Mouse (Mus musculus) neural tube, embryonic 14.5 days (tissue): Measurements from ENCODE around the gene Oxct2b. TPM values are rescaled to one million over a fixed set of nuclear protein-coding genes. Genes with fewer than 3 reads are reported as not detected.
A peak's percentile ranks its signal among the peaks of the same experiment; 100 is the strongest.
"Not testable (repeated sequence)": the region's sequence is repeated elsewhere in the genome, so short reads cannot be mapped to it uniquely, and the experiment has no call there.

ENCODE experiments used
- ATAC-seq: fragments of 200-750 bp; cut with Nextera tagmentation; 2 replicates; pipeline ENCODE4 v1.8.0; 2017; ENCODE audit warnings: low read depth, mild to moderate bottlenecking, moderate TSS enrichment, moderate library complexity
- H3K27ac ChIP-seq: fragments of 300-500 bp; sonication (generic); 2 replicates; pipeline ENCODE4 v1.5.1; 2014; ENCODE audit warnings: low read depth, mild to moderate bottlenecking, control low read depth, low read length, moderate library complexity, mixed read lengths
- H3K27me3 ChIP-seq: fragments of 300-500 bp; sonication (generic); 2 replicates; pipeline ENCODE4 v1.6.1; 2014; ENCODE audit warnings: low read length; ENCODE audit not compliant: control insufficient read depth, insufficient read depth
- H3K36me3 ChIP-seq: fragments of 300-500 bp; sonication (generic); 2 replicates; pipeline ENCODE4 v1.6.1; 2014; ENCODE audit warnings: low read length, mixed read lengths; ENCODE audit not compliant: control insufficient read depth, insufficient read depth
- H3K4me1 ChIP-seq: fragments of 300-500 bp; sonication (generic); 2 replicates; pipeline ENCODE4 v1.6.1; 2014; ENCODE audit warnings: low read length; ENCODE audit not compliant: control insufficient read depth, insufficient read depth
- H3K4me2 ChIP-seq: fragments of 300-500 bp; sonication (generic); 2 replicates; pipeline ENCODE4 v1.6.1; 2014; ENCODE audit warnings: mild to moderate bottlenecking, low read depth, low read length, control low read depth
- H3K4me3 ChIP-seq: fragments of 300-500 bp; sonication (generic); 2 replicates; pipeline ENCODE4 v1.5.1; 2014; ENCODE audit warnings: low read depth, low read length, control low read depth, mixed read lengths
- H3K9ac ChIP-seq: fragments of 300-500 bp; sonication (generic); replicated peaks from 2 replicates; pipeline ENCODE4 v1.6.1; 2014; ENCODE audit warnings: low read depth, mild to moderate bottlenecking, control low read depth, low read length, mixed read lengths
- H3K9me3 ChIP-seq: fragments of 300-500 bp; sonication (generic); 2 replicates; pipeline ENCODE4 v1.6.1; 2016; ENCODE audit warnings: low read length; ENCODE audit not compliant: control insufficient read depth
- WGBS: fragments of 180-500 bp; shearing (Covaris S2); extraction: QIAGEN DNeasy Blood & Tissue Kit; methylation state at CpG from one replicate; pipeline ENCODE4 v1.1.7; 2014; 5-methylcytosine and 5-hydroxymethylcytosine counted together
- polyA plus RNA-seq: library from polyadenylated mRNA; unstranded; fragments of >200 nt; fragmentation: Nextera tagmentation; extraction: Ambion mirVana; gene quantifications from 2 replicates; pipeline ENCODE4 v1.2.1, GENCODE M21; 2014

Gene Oxct2b
- polyA plus RNA-seq, 1 experiment from 2014 or later = 0.67 TPM

GRCm38 (mm10) chr4:123086381-123086780 is 29.7 kb upstream of the Oxct2b start:
- H3K27me3 ChIP-seq = no peaks in the 10 kb centered on the region
- H3K4me1 ChIP-seq = no peaks in the 10 kb centered on the region
- 82% methylated on average over 4 of the region's 4 CpGs for WGBS
- no peak overlapping the region for H3K27ac ChIP-seq
- ATAC-seq = no peak
- H3K36me3 ChIP-seq = no peaks in the 10 kb centered on the region
- no peak overlapping the region for H3K4me2 ChIP-seq
- H3K4me3 ChIP-seq = no peak overlapping the region
- H3K9ac ChIP-seq = no peak overlapping the region
- no peaks in the 10 kb centered on the region for H3K9me3 ChIP-seq

GRCm38 (mm10) chr4:123092621-123093020 is 23.4 kb upstream of the Oxct2b start:
- no peak overlapping the region for H3K27ac ChIP-seq
- no peak overlapping the region for H3K9ac ChIP-seq
- no peak overlapping the region for H3K4me2 ChIP-seq
- no peaks in the 10 kb centered on the region for H3K9me3 ChIP-seq
- H3K27me3 ChIP-seq = no peaks in the 10 kb centered on the region
- 73% methylated on average over 5 of the region's 5 CpGs for WGBS
- H3K4me1 ChIP-seq = no peaks in the 10 kb centered on the region
- no peak for ATAC-seq
- H3K36me3 ChIP-seq = no peaks in the 10 kb centered on the region
- no peak overlapping the region for H3K4me3 ChIP-seq

- Histone ChIP-seq H3K4me2 (no peak overlapping the region), H3K4me3 (no peak overlapping the region), H3K9me3 (no peaks in the 10 kb centered on the region), H3K36me3 (no peaks in the 10 kb centered on the region), H3K9ac (no peak overlapping the region), H3K27ac (no peak overlapping the region), H3K4me1 (no peaks in the 10 kb centered on the region), H3K27me3 (no peaks in the 10 kb centered on the region)
- 0 out of 2 replicates have a peak, but pooled peaks have one; percentile 46 for ATAC-seq
- 73% methylated on average over 17 of the region's 17 CpGs for WGBS
These were observed 22.8 kb upstream of the Oxct2b start for GRCm38 (mm10) chr4:123093064-123093776.

GRCm38 (mm10) chr4:123093869-123094268 is 22.2 kb upstream of the Oxct2b start:
- no peak for ATAC-seq
- H3K27ac ChIP-seq = no peak overlapping the region
- no peaks in the 10 kb centered on the region for H3K36me3 ChIP-seq
- 72% methylated on average over 9 of the region's 9 CpGs for WGBS
- H3K4me2 ChIP-seq = no peak overlapping the region
- no peaks in the 10 kb centered on the region for H3K27me3 ChIP-seq
- H3K4me1 ChIP-seq = no peaks in the 10 kb centered on the region
- no peak overlapping the region for H3K4me3 ChIP-seq
- no peak overlapping the region for H3K9ac ChIP-seq
- H3K9me3 ChIP-seq = no peaks in the 10 kb centered on the region

- peak within 1 kb of the TSS; percentile 38 for H3K4me2 ChIP-seq
- H3K27ac ChIP-seq = no peak within 1 kb of the TSS
- H3K27me3 ChIP-seq = peaks cover 24% of the 10 kb centered on the region
- no peak within 1 kb of the TSS for H3K9ac ChIP-seq
- WGBS = 7% methylated on average over 75 of the region's 75 CpGs
- peaks cover 5% of the 10 kb centered on the region; the same call in 1 of the 2 replicates for H3K4me1 ChIP-seq
- H3K4me3 ChIP-seq = peak within 1 kb of the TSS; percentile 20; the same call in 1 of the 2 replicates
- H3K36me3 ChIP-seq = no peaks in the 10 kb centered on the region
- no peaks in the 10 kb centered on the region for H3K9me3 ChIP-seq
- peak; percentile 42; the same call in 1 of the 2 replicates for ATAC-seq
These were observed 11.2 kb upstream of the Oxct2b start, which contains the start of gene Bmp8b for GRCm38 (mm10) chr4:123104651-123105450. TSS of gene Bmp8b (plus strand) at chr4:123105165.

GRCm38 (mm10) chr4:123105451-123105790 is 10.6 kb upstream of the Oxct2b start:
- H3K9me3 ChIP-seq = no peaks in the 10 kb centered on the region
- peak overlapping the region; percentile 38 for H3K4me2 ChIP-seq
- H3K27ac ChIP-seq = no peak overlapping the region
- ATAC-seq = peak; percentile 44; the same call in 1 of the 2 replicates
- no peaks in the 10 kb centered on the region for H3K36me3 ChIP-seq
- peaks cover 5% of the 10 kb centered on the region; the same call in 1 of the 2 replicates for H3K4me1 ChIP-seq
- no peak overlapping the region for H3K9ac ChIP-seq
- peak overlapping the region; percentile 20; the same call in 1 of the 2 replicates for H3K4me3 ChIP-seq
- H3K27me3 ChIP-seq = peaks cover 24% of the 10 kb centered on the region
- 25% methylated on average over 24 of the region's 24 CpGs for WGBS

- H3K4me2 ChIP-seq, H3K9me3 ChIP-seq, H3K4me1 ChIP-seq, H3K9ac ChIP-seq, H3K36me3 ChIP-seq, H3K4me3 ChIP-seq, H3K27ac ChIP-seq, ATAC-seq: not testable (repeated sequence)
- H3K27me3 ChIP-seq = peaks cover 24% of the 10 kb centered on the region
- whole genome bisulfite sequencing = 84% methylated on average over 7 of the region's 7 CpGs
These were observed 10.1 kb upstream of the Oxct2b start for GRCm38 (mm10) chr4:123105929-123106328.

- Histone ChIP-seq H3K9ac (no peak overlapping the region), H3K27ac (no peak overlapping the region), H3K9me3 (no peaks in the 10 kb centered on the region), H3K36me3 (no peaks in the 10 kb centered on the region), H3K4me1 (peaks cover 5% of the 10 kb centered on the region; the same call in 1 of the 2 replicates), H3K27me3 (peaks cover 24% of the 10 kb centered on the region), H3K4me3 (no peak overlapping the region), H3K4me2 (no peak overlapping the region)
- 83% methylated on average over 2 of the region's 2 CpGs for WGBS
- ATAC-seq = no peak
These were observed 9.2 kb upstream of the Oxct2b start for GRCm38 (mm10) chr4:123106864-123107263.

- Histone ChIP-seq H3K4me2 (no peak overlapping the region), H3K4me1 (peaks cover 5% of the 10 kb centered on the region; the same call in 1 of the 2 replicates), H3K36me3 (no peaks in the 10 kb centered on the region), H3K9me3 (no peaks in the 10 kb centered on the region), H3K9ac (no peak overlapping the region), H3K27ac (no peak overlapping the region), H3K27me3 (peaks cover 23% of the 10 kb centered on the region), H3K4me3 (no peak overlapping the region)
- no peak for ATAC-seq
- 87% methylated on average over 5 of the region's 5 CpGs for WGBS
These were observed 8.0 kb upstream of the Oxct2b start for GRCm38 (mm10) chr4:123108056-123108455.
